Mouse (Mus musculus): Measurements from ENCODE around the gene Ybey.

Gene Ybey

DNA sequence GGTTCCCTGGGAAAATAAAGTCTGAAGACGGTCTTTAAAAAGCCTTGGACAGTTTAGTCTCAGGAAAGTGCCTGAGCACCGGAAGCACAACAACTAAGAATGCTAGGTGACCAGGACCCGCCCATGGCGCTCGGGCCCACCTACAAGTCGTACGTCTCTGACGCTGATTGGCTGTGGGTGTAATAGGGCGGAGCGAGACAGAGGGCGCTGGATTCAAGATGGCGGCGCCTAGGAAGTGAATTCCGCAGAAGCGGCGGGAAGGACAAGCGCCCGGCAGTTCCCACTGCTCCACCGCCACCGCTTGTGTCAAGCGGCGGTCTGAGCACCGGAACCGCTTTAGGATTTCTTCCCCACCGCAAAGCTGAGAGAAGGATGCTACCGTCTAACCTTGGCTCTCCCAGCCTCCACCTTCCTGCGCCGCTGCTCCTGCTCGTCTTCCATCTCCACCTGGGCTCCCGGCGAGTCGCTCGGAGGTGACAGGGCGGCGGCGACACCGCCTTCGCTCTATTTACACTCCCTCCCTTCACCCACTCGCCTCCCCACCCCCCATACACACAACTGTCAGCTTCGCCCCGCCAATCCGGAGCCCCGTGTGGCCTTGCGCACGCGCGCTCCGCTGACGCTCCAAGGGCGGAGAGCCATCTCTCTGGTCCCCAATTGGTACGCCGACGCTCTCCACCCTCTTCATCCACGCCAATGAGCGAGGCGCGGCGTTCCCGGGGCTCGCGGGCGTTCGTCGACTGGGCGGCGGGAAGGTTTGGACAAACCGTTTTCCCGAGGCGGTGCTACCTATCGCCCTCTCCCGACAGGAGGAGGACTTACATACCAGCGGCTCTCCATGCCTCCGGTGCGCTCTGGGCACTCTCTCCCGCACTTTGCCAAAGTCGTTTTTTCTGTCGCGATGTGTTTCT is 26.5 kb downstream of the Ybey start, which contains the start of gene Pcnt:
Pcnt (minus strand) TSS at position 609 of the 911 bp plus-strand sequence.
- peak; percentile 99 for DNase-seq

DNA sequence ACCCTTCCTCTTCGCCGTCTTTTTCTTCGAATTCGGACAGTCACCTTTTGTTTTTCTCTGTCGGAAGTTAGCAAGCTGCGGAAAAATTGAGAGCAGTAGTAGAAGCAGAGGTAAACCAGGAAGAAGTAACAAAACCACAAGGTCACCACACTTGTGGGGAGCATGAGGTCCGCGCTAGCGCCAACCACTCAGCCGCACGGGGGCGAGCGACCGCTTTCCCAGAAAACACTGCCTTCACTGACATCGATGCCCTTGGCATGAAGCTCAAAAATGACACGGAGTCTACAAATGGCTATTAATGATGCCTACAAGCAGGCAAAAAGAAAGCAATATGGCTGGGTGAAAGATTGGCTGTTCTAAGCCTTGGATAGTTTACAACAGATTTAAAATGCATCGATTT is 28.6 kb downstream of the Ybey start, which contains the start of gene AC141477.1:
AC141477.1 (minus strand) TSS at position 164 of the 400 bp plus-strand sequence.
- no peak for DNase-seq

DNA sequence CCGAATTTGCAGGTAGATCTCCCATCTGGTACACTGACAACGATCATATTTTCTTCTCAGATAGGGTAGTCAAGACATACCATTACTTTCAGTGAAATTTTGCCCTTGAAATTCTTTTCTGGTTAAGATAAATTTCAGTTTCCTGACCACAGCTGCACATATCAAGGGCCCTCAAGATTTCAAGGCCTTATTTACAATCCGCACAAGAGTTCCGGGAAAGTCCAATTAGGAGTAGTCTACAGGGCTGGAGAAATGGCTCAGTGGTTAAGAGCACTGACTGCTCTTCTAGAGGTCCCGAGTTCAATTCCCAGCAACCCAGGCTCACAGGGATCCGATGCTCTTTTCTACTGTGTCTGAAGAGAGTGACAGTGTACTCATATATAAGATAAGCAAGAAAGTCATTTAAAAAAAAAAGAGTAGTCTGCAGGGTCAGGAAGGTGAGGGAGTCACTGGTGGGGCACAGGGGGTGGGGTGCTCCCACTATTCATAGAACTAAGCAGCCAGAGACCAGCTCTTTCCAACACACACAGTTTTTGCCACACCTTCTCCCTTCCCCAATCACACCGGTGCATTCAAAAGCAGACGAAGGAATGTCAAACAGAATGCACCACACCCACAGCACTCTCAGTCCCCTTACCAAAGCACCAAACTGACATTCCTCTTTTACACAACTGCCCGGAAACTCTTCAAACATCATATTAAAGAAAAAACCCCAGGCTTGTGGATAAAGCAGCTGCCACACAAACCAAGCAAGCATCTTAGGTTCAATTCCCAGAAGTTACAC is 29.6 kb downstream of the Ybey start:
- DNase-seq, result peak; percentile 25

DNA sequence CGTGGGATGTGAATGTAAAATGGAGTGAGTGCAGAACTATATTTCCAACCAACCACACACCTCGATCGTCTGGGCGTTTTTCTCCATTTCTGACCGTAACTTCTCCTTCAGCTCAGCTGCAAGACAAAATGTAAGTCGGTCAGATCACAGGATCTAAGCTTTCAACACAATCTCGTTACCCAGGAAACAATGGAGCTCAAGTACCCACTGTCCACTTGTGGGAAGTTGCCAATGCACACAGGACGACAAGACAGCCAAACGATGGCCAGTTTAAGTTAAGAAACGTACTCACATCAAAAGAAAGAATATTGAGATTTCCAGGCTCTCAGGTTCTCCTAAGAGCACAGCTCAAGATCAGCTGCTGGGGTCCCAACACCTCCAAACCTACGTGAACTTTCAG is 35.0 kb downstream of the Ybey start:
- no peak for DNase-seq

DNA sequence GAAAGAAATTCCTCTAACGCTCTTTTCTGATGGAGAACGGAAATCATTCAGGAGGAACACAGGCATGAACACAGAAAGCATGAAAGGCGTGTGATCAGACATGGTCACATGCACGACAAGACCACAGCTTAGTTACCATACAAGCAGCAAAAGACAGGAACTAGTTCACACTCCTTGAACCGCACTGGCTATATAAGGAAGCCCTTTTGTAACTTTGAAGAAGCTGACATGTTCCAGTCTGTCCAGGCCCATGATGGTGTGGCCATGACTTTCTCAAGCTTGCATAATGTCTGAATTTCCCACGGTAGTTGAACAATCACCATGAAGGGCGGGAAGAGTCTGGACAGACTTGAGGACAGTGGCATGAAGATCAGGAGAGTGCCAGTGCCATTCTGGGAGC is 43.2 kb downstream of the Ybey start:
- DNase-seq, result no peak

DNA sequence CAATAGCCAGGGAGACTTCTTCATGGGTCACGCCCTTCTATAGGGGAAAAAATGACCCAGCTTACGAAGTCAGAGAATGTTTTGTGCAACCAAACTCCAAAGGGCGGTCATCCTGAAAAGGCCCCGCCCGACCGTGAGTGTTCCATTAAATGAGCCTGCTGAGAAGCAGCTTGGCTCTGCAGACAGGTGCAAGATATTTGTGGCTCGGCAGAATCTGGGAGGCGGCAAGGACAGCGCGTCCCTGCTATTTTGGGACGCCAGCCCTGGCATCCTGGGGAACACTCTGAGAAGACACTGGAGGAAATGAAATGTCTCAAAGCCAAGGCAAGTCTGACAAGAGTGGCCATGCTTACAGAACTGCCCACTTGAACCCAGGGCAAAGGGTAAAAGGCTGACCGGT is 52.1 kb downstream of the Ybey start:
- no peak for DNase-seq
